Mouse (Mus musculus) layer of hippocampus, postnatal 14 days (tissue): Measurements from ENCODE around the gene Mllt1. TPM values are rescaled to one million over a fixed set of nuclear protein-coding genes. Genes with fewer than 3 reads are reported as not detected.
A peak's percentile ranks its signal among the peaks of the same experiment; 100 is the strongest.
"Not testable (repeated sequence)": the region's sequence is repeated elsewhere in the genome, so short reads cannot be mapped to it uniquely, and the experiment has no call there.

Experiments
- DNase-seq, 2 experiments: peaks; one replicate each; pipeline ENCODE4 v3.0.0; 2021 to 2022; ENCODE audit warnings: low spot score in 2 of 2, mixed read lengths in 1 of 2
- total RNA-seq, 2 experiments: library from RNA; stranded (reverse); gene quantifications; 2 replicates each; pipeline ENCODE4 v1.2.3; 2021

Mllt1 gene
- total RNA-seq, 2 experiments from 2014 or later: 59.6 to 64.8 TPM

DNA sequence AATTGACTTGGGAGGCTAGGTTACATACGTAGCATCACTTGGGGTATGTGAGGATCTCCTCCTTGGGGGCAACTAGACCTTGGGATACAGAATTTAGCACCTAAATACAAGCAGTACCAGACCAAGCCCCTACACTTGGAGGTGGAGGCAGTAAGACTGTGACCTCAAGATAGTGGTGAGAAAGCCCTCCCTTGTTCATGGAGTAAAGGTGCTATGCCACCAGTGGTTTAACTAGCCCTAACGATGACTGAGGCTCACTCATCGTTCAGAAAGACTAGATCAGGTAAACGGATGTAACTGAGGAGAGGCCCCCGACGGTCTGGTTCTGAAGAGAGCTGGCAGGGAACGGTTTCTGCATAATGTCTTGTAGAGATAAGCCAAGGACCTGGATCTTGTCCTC lies 1.5 kb upstream of the Mllt1 start:
- DNase-seq: no peak

DNA sequence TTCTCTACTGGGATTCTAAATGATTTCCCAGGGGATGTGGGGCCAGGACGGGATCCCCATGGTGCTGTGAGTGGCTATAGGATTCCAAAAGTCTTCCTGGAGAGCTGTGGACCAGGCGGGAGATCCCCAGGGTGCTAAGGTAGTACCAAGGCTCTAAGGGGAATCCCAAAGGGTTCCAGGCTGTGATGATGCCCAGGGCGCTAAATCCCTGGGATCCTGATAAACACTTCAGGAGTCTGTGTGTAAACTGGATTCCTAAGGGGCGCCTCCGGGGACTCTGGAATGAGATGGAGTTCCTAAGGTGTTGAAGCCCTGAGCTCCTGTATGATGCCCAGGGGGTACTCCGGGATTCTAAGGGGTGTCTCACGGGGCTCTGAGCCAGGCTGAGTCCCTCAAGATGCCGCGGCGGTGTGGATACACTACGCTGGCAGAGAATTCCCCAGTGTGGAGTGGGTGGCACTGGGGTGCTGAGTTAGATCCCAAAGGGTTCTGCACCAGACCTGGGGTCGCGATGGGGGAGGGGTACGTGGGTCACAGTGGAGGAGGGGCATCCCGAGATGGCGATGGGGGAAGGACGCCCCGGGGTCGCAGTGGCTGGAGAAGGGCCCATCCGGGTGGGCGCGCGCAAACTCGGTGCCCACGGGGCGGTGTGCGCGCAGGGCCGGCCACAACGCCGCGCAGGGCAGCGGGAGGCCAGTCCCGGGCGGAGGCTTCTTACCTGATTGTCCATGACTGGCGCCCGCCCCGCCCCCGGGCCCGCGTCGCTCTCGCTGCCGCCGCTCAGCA lies 477 bp downstream of the Mllt1 start:
- DNase-seq: peak; percentile 32 to 33

DNA sequence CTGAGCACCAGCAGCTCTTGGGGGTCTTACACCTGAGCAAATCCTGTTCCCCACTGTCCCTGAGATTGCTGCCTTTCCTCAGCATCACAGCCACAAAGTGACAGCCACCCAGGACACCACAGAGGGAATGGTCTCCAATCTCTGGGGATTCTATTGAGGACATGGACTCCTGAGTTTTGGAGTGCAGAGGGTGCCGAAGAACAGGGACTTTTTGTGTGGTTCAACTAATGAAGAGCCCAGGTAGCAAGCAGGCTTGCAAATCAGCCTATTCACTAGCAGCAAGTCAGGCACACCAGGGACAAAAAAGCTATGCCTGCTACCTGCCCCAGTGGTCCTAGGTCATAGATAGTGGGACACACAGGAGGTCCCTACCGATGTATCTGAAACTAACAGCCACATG lies 1.8 kb downstream of the Mllt1 start:
- DNase-seq: no peak

DNA sequence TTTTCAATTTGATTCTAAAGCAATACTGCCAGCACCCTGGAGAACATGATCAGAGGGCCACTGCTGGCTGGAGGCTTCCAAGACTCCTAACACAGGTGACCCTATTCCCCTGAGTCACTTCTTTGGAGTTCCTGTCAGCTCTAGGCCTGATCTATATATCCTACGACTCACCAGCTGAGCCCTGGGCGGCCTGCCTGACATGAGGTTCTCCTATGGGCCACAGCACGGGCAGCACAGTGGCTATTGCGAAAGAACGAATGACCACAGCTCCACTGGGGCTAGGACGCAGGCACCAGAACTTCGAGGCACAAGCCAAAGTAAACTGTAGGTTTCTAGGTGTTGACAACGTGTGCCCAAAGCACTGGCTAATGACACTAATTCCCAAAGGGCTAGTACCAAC lies 5.2 kb downstream of the Mllt1 start:
- DNase-seq: no peak

DNA sequence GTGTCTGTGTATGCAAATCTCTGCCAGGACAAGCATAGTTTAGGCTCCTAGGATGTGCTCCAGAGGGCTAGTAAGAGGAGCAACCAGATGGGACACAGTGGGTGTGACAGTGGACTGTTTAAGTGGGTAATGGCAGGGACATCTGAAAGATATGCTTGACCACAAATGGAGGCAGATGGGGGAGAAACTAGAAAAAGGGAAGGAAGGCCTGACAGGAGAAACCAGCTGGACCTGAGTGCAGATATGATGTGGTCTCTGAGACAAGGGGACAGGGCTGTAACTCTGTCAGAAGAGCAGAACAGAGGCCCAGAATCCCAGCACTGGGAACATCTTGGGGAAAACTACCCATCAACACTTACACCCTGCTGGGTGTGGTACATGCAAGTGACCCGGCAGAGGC lies 5.7 kb downstream of the Mllt1 start:
- no peak for DNase-seq

DNA sequence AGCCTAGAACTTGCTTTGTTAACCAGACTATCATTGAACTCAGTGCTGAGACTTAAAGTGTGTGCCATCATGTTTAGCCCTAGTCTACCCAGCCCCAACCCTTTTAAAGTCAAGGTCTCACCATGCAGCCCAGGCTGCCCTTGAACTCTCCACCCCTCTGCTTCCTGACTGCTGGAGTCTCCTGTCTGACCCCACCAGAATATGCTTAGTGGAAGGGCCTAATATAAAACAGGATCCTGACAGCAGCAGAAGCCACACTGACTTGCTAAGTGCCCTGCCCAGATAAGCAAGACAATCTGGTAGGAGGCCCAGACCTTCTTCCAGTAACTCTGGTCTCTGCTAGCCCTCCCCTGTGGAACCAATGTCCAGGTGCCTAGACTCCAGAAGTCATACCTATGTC lies 6.1 kb downstream of the Mllt1 start:
- no peak for DNase-seq

DNA sequence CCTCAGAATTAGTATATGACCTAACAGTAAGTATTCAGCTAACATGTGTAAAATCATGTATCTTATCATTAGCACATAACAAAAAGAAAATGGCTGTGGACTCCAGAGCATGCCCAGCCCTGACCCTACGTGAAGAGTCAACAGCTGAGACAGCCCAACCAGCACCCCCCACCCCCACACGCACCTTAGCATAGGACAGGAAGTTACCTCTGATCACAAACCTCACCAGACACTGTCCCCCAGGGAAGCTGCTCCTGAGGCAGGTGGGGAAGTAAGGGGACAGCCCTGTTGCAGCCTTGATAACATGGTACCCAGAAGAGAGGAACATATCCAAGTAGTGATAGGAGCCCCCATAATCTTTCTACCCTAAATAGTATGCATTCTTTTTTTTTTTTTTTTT lies 9.2 kb downstream of the Mllt1 start:
- DNase-seq: no peak

DNA sequence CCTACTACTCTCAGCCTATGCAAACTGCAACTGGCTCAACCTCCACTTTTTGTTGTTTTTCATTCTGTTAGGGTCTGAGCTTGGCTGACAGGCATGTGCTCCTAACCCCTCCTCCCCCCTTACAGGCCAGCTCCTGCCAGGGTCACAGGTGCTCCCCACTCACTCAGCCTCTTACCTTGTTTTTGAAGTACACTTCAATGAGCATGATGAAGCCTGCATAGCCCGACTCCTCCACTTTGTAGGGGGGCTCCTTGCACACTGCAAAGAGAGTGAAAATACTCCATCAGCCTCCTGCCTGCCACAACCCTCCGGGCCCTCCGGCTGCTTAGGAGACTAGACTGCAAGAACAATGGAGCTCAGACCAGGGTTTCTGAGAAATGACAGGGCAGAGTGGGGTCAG lies 15.5 kb downstream of the Mllt1 start:
- no peak for DNase-seq

DNA sequence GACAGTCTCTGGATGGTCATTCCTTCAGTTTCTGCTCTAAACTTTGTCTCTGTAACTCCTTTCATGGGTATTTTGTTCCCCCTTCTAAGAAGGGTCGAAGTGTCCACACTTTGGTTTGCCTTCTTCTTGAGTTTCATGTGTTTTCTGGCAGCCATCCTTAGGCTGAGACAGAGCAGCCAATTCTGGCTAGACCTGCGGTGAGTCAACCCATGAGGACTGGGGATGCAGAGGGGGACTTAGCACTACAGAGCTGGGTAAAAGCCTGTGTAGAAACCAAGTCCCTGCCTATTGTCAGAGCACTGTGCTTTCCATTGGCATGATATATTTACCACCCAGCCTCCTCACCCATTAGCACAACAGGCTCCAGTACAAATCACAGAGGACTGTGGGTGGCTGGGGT lies 18.0 kb downstream of the Mllt1 start:
- DNase-seq: no peak

DNA sequence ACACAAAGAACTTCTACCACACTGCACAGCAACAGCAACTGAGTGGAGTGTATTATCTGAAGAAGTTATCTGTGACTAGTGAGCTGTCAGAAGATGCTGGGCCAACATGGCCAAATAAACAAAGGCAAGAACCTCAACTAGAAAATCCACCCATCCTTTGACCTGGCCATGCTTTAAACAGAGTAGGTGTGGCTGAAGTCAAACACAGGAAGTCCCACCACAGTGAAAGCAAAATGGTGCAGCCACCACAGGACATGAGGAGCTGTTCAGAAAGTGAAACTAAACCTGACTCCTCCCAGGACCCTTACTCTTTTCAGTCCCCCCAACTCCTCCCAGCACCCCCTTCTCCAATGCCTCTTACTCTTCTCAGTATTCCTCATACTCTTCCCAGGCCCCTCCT lies 21.8 kb downstream of the Mllt1 start:
- DNase-seq: no peak

DNA sequence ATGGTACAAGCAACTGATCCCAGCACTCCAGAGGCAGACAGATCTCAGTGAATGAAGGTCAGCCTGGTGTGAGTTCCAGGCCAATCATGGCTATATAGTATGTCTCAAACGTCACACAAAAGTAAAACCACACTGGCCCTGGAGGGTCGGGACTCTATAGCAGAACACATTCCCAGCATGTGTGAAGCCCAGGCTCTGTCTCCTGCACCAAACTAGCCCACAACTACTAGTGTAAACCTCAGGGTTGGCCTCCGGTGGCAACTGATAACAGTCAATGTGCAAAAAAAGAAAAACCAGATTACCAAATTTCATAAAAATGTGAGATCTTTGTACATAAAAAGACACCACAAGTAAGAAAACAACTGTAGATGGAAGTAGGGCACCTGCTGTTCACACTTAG lies 22.2 kb downstream of the Mllt1 start:
- DNase-seq: no peak

DNA sequence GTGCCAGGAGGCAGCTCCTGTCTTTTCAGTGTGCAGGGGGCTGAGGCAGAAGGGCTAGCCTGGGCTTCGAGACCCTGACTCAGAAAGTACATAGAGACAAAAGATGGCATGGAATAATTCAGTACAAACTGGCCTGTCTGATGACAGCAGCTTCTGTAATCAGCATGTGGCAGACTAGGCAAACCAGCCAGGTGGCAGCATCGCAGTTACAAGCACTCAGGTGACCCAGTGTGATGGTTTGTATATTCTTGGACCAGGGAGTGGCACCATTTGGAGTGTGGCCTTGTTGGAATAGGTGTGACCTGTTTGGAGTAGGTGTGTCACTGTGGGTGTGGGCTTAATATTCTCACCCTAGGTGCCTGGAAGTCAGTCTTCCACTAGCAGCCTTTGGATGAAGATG lies 25.5 kb downstream of the Mllt1 start:
- not testable (repeated sequence) for DNase-seq

DNA sequence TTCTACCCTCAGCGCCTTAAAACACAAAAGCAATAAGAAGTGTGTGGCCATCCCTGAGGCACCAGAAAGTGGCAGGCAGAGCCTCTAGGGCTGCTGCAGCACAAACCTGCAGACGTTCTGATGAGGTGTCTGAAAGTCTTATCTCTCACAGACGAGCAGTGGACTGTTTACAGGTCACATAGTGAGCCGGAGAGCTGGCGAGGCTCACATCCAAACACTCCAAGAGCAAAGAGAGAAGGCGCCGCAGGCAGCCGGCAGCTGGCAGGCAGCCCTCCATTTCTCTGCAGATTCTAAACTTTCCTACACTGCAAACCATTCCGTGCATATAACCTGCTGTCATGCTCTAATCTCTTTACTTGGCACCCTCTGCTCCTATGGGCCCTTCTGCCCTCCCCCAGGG lies 27.3 kb downstream of the Mllt1 start:
- DNase-seq: no peak

DNA sequence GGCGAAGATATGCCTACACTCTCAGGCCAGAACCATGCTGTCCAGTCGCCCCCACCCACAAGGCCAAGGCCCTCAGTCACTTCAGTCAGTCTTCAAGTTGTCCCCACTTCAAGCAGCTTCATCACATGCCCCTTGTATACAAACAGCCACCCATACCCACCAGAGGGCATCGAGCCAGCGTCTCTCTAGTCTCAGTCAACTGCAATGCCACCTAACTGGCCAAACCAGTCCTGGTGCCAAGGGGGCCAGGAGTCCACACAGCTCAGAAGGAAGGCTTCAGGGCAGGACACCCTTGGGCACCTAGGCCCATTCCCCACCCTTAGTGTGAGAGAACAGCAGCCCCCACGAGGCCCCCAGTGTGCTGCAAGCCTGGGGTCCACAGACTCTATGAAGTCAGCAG lies 28.1 kb downstream of the Mllt1 start:
- DNase-seq: no peak

DNA sequence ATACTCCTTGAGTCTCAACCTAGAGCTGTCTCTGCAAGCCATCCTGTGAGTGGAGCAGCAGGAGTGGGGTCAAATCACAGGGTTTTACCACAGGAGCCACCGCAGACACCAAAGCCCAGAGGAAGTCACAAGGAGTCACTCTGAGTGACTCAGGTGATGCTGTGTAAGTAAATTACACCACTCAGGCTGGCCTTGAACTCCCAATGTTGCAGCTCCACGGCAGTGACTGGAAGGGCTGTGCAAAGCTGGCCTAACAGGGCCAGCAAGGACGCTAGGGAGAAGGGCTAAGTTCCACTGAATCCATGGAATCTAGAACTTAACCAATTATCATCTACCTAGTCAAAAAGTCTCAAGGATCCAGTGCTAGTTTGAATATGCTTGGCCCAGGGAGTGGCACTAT lies 29.0 kb downstream of the Mllt1 start:
- no peak for DNase-seq

DNA sequence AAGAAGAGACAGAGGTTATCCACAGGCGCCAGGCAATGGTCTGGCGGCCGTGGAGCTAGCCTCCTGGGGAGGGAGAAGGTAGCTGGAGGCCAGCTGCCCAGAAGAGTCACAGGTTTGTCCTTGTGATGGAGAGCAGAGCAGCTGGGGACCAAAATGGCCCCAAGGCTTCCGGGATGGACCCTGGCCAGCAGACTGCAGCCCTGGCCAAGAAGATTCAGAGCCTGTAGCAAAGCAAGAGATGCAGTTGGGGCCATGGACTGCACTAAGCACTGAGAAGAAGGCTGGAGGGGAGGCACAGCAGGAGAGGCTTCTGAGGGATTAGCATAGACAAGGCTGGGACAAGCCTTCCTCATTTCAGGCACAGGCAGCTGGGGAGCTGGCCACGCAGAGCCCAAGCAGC lies 32.5 kb downstream of the Mllt1 start:
- DNase-seq: no peak

DNA sequence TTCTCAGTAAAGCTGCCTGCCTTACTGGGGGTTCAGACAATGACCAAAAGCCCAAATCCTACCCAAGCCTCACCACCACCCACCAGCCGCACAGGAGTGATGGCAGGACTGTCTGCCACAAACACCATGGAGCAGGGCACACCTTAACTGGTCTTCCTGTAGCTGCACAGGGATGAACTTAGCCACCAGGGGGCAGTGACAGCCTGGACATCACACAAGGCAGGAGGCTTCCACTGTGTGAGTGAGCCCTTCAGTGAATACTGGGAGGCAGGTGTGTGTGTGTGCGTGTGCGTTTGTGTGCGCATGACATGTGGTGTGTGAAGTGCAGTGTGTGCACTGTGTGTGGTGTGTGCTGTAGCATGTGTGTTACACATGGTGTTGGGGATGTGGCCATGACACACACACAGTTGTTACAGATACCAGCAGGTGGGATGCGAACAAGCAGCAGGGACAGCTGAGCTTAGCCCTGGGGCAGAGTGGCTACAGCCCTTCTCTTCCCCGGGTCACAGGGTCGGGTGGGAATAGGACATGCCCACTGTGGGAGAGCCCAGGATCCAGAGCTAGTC lies 37.5 kb downstream of the Mllt1 start:
- peak; percentile 80 to 88 for DNase-seq

DNA sequence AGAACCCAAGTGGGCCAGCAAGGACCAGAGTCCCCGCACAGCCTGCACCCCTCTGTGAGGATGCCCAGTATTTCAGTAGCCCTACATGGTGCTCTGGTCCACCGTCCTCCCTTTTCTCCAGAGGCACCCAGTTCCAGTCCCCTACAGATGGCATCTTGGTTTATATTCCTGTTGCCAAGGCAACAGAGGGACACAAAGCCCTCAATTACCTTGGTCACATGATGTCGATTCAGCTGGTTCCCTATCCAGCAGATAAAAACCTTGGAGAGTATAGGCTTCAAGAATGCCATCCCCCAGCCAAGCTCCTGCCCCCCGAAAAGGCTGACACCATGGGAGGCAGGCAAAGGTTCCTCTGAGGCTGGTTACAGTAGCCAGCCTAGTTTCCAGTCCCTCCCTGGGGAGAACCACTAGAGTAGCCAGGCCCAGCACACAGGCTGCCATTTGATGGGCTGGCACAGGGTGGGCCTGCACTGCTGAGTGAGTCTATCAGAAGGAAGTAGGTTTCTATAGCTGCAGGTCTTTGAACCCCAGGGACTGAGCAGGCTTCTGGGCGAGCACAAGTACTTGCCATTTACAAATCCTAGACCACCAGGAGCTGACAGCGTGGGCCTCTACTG lies 38.6 kb downstream of the Mllt1 start:
- DNase-seq: peak; percentile 40 to 44

DNA sequence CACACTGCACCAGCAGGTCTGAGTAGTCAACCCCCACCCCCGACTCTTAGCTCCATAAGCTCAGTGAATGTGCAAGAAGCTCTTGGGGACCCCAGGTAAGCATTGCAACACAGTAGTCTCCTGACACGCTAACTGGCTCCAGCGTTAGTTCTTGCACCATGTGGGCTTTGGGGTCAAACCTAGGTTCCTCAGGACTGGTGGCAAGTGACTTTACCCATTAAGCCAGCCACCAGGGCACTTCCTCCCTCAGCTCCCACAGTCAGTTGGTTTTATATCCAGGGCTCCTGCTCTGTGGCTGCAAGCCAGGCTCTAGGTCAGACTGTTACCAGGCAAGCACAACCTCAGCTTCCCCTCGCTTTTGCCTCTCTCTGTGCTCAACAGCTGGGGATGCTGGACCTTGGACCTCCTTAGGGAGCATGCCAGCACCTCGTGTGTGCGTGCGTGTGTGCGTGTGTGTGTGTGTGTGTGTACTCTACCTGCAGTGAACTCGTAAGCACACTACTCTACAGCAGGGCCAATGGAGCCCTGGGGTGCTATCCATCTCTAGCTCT lies 39.8 kb downstream of the Mllt1 start:
- DNase-seq: no peak

DNA sequence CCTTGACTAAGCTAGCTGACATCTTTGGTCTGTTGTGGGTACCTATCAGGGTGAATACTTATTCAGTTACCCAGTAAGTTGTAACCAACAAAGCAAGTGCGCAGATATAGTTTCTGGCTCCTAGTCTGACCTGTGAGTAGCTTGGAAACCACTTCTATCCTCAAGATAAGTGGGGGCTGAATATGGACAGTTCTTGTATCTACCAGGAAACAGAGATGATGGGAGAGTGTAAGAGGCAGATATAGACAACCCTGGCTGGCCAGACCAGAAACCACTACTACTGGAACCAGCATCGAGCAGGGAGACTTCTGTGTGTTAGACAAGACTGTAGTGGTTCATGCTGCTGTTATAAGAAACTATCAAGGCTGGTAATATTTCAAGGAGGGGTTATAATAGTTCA lies 45.2 kb downstream of the Mllt1 start:
- no peak for DNase-seq

DNA sequence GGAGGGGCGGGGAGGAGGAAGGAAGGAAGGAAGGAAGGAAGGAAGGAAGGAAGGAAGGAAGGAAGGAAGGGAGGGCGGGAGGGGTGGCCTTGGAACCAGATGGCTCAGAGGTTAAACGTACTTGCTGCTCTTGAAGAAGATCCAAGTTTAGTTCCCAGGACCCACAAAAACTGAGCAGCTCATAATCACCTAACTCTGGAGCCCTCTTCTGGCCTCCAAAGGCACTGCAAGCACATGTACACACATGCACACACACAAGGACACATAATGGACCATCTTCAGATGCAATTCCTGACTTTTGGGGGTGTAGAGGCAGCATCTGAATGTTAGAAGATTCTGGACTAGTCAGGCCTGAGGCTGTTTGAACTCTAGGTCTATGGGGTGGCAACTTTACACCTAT lies 47.2 kb downstream of the Mllt1 start:
- no peak for DNase-seq

DNA sequence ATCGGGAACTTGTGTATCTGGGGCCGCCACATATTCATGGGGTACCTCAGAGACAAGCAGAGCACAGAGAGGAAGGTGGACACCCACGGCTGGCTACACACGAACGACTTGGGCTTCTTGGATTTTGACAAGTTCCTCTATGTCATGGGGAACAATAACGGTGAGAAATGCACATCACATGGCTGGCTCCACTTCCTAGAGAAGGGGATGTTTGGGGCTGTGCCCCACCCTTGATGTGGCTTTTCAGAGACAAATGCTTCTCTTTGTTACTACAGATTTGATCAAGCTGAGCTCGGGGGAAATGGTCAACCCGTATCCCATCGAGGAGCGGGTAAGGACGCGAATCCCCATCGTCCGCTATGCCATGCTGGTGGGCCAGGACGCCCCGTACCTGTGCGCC lies 50.4 kb downstream of the Mllt1 start:
- no peak for DNase-seq

DNA sequence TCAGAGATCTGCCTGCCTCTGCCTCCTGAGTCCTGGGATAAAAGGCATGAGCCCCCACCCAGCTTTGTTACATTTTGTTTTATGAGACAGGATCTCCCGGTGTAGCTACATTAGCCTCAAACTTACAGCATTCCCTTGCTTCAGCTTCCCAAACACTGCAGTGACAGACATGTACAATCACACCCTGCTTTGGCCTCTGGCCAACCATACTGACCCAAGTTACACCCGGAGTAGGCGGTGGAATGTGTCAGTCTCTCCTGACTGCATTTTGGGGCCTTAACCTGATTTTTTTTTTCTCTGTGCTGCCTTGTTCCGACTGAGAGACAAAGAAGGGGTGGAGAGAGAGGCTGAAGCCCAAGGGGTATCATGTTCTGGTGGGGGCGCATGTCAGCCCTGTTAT lies 50.9 kb downstream of the Mllt1 start:
- no peak for DNase-seq
